Mouse (Mus musculus) C2C12 (cell line): ENCODE results near the gene A830018L16Rik.

Source experiments
- CTCF ChIP-seq: IDR thresholded peaks from one replicate; pipeline ENCODE4 v1.5.1; 2011; ENCODE audit not compliant: control insufficient read depth, insufficient read depth, insufficient read length
- MAX ChIP-seq: IDR thresholded peaks from one replicate; pipeline ENCODE4 v1.6.1; 2011; ENCODE audit warnings: mild to moderate bottlenecking, control low read depth
- MYOD1 ChIP-seq: IDR thresholded peaks from one replicate; pipeline ENCODE4 v1.6.1; 2011; ENCODE audit warnings: low read depth; ENCODE audit not compliant: control insufficient read depth, insufficient read length
- MYOG ChIP-seq: IDR thresholded peaks from one replicate; pipeline ENCODE4 v1.6.1; 2011; ENCODE audit not compliant: control insufficient read depth, insufficient read length; ENCODE audit errors: extremely low read depth
- USF1 ChIP-seq: IDR thresholded peaks from one replicate; pipeline ENCODE4 v1.6.1; 2011; ENCODE audit warnings: low read depth, mild to moderate bottlenecking, control low read depth, moderate library complexity

DNA sequence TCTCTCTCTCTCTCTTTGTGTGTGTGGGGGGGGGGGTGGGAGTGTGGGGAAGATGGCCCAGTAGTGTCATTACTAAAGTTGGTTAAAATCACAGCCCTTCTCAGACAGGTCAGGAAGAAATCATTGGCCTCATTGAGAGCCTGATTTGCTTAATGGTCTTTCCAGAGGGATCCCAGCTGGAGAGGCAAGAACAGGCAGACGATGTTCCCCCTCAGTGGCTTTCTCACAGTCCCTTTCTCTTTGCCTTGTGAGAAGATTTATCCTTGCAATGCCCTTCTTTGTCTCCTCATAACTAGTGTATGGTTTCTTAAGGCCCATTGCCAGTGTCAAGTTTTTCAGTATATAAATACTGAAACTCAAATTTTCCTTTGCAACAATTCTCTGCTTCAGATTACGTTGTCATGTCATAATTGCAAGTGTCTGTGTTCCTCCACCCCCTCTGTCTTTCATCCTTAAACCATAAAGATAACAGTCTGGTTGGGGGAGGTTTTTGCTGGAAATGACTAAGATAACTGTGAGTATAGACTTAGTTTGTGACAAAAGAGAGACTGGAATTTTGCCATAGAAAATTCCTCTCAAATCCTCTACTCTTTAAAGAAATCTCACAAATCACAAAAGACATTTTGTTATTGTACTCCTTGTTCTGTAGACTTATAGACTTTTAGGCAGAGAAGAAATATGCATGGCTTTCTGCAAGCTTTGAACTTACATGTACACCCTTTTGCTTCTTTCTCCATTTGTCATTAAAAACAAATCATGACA lies 595.1 kb downstream of the A830018L16Rik start:
- no peak for TF ChIP-seq CTCF
- TF ChIP-seq MAX = no peak
- no peak for TF ChIP-seq USF1
- TF ChIP-seq MYOG = no peak
- no peak for TF ChIP-seq MYOD1
